Mouse (Mus musculus) ES-E14 (cell line): ENCODE data around the gene Rex2.
"Not testable (repeated sequence)": the region's sequence is repeated elsewhere in the genome, so short reads cannot be mapped to it uniquely, and the experiment has no call there.

Experiments
- CHD2 ChIP-seq: IDR thresholded peaks from 2 replicates; pipeline ENCODE4 v1.6.1; 2014; ENCODE audit warnings: mild to moderate bottlenecking, low read depth, low read length, inconsistent platforms
- HCFC1 ChIP-seq: IDR thresholded peaks from 2 replicates; pipeline ENCODE4 v1.6.1; 2012; ENCODE audit warnings: low read length, inconsistent platforms, borderline replicate concordance; ENCODE audit not compliant: insufficient read depth
- MAFK ChIP-seq: IDR thresholded peaks from 2 replicates; pipeline ENCODE4 v1.6.1; 2014; ENCODE audit warnings: mild to moderate bottlenecking, low read depth, low read length, inconsistent platforms; ENCODE audit not compliant: insufficient read depth
- ZC3H11A ChIP-seq: IDR thresholded peaks from 2 replicates; pipeline ENCODE4 v1.6.1; 2012; ENCODE audit warnings: low read depth, mild to moderate bottlenecking, inconsistent platforms, low read length, borderline replicate concordance
- ZNF384 ChIP-seq: IDR thresholded peaks from 2 replicates; pipeline ENCODE4 v1.6.1; 2012; ENCODE audit warnings: low read depth, low read length, inconsistent platforms

DNA sequence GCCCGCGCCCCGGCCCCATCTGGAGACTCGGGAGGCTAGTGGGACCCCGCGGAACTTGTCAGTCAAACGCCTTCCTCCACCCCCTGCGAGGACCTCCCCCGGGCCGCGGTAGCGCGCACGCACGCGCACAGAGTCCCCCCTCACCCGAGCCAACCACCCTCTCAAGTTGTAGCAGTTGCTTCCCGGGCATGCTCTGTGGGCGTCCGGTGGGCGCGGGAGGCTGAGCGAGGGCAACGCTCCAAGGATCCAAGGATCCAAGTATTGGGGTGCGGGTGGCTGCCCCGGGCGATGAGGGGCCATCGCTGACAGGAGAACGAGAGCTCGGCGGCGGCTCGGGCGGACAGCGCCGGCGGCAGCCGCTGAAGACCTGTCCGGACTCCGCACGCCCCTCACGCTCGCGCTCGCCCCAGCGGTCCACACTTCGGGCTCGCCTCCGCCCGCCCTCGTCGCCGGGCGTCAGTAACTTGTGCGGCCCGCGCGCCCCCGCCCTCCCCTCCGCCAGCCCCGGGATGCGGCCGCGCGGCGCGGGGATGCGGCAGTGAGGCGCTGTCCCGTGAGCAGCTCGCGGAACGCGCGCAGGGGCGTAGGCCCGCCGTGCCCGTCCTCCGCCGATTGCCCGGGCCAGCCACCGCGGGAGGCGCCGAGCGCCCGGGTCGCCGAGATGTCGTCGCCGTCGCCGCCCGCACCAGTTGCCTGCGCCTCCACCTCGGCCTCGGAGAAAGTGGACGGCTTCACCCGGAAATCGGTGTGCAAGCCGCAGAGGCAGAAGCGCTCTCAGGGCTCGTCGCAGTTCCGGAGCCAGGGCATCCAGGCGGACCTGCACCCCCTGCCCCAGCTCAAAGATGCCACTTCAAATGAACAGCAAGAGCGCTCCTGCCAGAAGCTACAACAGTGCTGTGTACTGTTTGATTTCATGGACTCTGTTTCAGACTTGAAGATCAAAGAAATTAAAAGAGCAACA lies 80.3 kb downstream of the Rex2 start:
- not testable (repeated sequence) for TF ChIP-seq ZC3H11A, ZNF384, CHD2, MAFK, HCFC1
